Mouse (Mus musculus) lung, postnatal 10 days (tissue): ENCODE measurements around the gene Phyh.
A peak's percentile ranks its signal among the peaks of the same experiment; 100 is the strongest.

Experiments
- DNase-seq: peaks from one replicate; pipeline ENCODE4 v3.0.0; 2021

Gene Phyh

DNA sequence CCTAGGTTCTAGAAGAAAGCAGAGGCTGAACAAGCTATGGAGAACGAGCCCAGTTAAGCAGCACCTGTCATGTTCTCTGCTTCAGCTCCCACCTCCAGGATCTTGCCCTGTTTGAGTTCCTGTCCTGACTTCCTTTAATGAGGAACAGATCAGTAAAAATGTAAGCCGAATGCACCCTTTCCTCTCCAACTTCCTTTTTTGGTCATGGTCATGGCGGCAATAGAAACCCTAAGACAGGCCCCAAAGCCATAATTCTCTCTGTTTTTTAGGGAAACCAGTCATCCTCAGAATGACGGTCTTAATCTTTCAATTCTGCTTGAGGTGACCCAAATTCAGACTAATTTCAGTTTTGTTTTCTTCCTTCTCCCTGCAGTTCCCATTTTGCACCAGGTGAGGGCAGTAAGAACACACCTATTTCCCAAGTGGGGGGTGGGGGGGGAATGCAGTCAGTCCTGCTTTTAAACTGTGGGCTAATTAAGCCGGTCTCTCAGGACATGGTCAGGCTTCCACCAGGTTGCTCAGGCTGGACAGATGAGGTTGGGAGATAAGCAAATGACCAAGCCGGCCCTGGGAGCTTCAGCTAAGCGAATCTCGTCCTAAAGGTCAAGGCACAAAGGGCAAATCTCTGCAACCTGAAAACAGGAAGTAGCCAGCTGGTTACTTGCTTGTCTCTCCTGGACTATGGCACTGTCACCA is 1.3 kb upstream of the Phyh start:
- peak; percentile 68 for DNase-seq

GRCm38 (mm10) chr2:4921019-4921418 is 2.2 kb downstream of the Phyh start:
- no peak for DNase-seq

DNA sequence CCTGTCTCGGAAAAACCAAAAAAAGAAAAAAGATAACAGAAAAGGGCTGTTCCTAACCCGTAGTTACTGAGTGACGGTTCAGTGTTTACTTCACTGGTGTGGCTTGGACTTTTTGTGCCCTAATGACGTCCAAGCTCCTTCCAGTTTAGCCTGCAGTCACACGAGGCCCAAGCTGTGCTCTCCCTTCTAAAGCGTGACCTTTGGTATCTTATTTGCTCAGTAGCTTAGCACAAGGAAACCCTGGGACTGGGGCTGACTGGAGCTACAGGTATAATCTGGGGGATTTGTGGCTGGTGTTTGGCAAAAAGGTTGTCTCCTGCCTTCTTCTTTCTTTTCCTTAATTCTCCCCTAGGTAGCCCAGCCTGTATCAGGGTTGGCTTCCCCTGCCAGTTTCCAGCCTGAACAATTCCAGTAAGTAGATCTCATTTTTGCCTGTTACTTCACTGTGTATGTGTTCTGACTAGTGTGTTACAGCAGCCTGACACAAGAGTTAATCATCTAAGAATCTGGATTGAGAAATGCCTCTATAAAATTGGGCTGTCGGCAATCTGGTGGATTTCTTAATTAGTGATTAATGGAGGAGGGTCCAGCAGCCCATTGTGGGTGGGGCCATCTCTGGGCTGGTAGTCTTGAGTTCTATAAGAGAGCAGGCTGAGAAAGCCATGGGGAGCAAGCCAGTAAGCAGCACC is 3.8 kb downstream of the Phyh start:
- no peak for DNase-seq

DNA sequence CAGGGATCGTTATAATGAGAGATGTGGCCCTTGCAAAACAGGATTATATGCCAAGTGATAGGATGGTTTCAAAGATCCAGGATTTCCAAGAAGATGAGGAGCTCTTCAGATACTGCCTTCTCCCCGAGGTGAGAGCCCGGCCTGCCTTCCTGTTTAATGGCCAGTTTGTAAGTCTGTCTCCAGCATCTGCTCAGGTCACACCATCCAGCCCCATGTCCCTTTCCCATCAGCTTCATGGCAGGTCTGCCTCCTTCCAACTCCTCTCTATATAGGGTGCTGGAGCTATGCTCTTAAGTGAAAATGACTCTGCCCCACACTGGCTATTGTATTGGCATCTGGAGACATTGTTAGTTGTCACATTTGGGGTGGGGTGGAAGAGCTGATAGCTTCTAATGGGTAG is 8.6 kb downstream of the Phyh start:
- DNase-seq = no peak

GRCm38 (mm10) chr2:4929230-4929629 is 10.4 kb downstream of the Phyh start:
- DNase-seq = no peak

GRCm38 (mm10) chr2:4934516-4934915 is 15.7 kb downstream of the Phyh start:
- DNase-seq = no peak

DNA sequence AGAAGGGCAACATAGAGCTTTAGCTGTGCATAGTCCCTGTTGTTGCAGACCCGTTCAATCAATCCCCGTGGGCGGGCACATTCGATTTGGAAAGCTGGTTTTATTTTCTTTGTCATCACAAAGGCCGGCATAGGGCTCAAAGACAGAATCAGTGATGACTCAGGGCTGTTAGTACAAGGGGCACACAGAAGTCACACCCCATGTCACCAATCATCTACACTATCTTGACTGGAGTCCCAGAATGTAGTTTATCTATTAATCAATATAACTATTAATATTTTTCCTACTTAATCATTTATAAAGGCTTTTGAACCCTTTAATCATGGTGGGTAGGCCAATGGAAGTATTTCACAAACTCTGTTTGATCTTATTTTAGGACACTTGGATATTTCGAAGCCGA is 19.1 kb downstream of the Phyh start:
- DNase-seq = no peak

DNA sequence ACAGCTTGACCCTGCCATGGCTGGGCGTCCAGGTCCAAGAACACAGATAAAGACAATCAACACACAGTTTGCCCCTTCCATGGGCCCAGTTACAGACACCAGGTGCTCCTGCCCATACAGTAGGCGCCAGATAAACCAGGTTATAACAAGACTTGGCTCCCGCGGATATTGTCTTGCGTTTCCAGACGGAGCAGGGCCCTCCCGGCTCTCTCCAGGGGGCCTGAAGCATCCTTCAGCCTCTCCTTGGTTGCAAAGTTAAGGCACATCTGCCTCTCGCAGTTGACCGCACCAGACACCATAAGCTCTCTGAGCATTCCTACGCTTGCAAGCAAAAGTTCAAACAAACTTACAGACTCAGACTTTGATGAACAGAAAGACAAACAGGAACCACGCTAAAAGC is 22.0 kb downstream of the Phyh start:
- DNase-seq = no peak

- DNase-seq = peak; percentile 5
Observed at GRCm38 (mm10) chr2:4949691-4950090, 30.9 kb downstream of the Phyh start.

- no peak for DNase-seq
Observed at GRCm38 (mm10) chr2:4950986-4951385, 32.2 kb downstream of the Phyh start.

GRCm38 (mm10) chr2:4954216-4954760 is 35.5 kb downstream of the Phyh start:
- no peak for DNase-seq

- no peak for DNase-seq
Observed at GRCm38 (mm10) chr2:4958039-4958438, 39.2 kb downstream of the Phyh start.

DNA sequence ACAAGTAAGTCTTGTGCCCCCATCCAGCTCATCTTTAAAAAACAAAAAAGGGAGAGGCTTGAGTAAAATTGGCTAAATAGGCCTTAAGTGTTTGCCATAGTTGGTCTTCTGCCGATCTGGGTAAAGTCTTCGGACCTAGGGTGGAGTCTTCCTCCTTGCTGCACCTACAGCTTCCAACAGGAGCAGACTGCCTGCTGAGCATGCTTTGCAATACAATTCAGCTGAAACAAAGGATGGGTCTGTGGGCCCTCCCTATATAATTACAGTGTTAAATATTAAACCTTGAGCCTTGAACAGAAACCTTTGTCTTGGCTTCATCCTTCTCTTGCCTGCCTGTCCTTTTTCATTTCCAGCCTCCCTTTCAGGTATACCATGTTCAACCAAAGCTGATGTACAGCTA is 49.0 kb downstream of the Phyh start:
- DNase-seq = no peak

- DNase-seq = no peak
Observed at GRCm38 (mm10) chr2:4969083-4969482, 50.3 kb downstream of the Phyh start.

DNA sequence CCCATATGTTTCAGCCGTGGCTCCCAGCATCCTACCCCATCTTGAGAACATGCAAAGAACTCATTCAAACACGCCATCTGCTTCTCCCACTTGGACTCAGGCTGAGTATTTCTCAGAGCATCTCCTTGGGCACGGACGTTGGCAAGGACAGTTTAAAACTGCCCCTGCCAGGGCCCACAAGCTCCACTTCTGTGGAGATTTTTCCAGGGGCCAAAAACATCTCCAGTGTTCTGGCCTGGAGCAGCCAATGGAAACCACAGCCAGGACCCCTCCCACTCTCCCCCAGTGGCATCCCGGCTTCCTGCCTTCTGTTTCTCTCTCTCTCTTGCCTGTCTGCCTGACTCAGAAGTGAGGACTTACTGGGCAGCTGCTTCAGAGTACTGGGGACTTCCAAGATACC is 57.0 kb downstream of the Phyh start, which contains the start of gene Ucma:
Ucma (plus strand) TSS at position 316 of the 400 bp plus-strand sequence.
- no peak for DNase-seq

- no peak for DNase-seq
Observed at GRCm38 (mm10) chr2:4978091-4978490, 59.3 kb downstream of the Phyh start.

- DNase-seq = no peak
Observed at GRCm38 (mm10) chr2:4983987-4984386, 65.2 kb downstream of the Phyh start.

DNA sequence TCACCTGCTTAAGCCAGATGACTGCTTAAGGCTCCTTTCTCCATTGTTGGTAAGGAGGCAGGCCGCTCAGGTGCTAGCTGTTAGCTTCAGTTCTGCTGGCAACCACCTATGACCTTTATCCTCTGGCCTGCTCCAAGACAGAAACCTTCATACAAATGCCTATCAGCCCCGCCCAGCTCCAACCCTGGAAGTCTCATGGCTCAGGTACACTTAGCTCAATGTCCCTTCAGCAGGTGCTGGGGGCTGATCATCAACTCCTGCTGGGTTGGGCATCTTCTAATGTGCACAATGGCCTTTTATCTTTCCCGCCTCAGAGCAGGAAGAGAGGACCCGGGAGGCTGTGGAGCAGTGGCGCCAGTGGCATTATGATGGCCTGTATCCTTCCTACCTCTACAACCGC is 66.2 kb downstream of the Phyh start:
- no peak for DNase-seq

DNA sequence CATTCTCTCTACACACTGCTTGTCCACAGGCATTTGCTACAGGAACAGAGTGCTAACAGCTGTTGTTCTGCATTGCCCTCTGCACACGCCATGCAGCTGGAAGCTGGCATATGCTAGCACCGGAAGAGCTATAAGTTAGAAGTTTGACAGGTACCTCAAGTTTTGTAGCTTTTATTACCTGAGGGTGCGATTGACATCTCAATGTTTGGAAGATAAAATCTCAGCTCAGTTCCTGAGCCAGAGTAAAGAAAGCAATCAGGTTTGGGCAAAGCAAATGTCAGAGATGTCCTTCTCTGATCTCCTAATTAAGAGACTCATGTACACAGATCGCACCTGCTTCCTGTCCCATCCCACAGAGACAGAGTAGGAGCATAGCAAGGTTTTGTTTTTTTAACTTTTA is 68.0 kb downstream of the Phyh start:
- no peak for DNase-seq

DNA sequence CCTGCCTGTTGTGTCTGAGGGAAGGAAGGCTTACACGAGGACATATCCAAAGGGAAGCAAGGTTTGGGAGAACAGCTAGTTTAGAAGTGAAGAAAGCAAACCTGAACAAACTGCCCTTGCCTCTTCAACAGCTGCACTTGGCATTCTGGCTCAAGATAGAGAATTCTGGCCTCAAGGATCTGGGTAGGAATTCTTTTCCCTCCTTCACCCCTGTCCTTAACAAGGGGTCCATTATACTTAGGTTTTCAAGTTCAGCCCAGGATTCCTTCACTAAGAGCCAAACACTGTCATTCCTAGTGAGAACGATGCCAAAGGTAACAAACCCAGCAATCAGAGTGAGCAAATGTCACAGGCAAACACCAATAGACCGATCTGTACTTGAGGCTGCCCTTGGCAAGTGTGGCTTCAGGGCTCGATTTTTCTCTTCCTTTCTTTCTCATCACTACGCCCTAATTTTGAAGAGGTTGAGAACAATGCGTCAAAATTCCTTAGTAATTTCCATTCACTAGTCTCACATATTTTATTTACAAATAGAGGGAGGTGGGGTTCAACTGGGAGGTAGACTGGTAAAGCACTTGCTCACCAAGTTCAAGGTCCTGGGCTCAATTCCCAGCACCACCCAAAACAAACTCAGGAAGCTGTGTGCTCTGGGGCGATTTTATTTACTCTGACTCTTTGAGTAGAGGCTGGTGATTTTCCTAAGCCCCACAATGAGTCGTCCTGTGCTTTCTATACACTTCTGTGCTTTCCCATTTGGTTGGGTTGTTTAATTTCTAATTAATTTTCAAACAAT is 68.8 kb downstream of the Phyh start:
- peak; percentile 11 for DNase-seq
